Mouse (Mus musculus) retina, postnatal 1 day (tissue): ENCODE data around the gene Ubash3a.
"Not testable (repeated sequence)": the region's sequence is repeated elsewhere in the genome, so short reads cannot be mapped to it uniquely, and the experiment has no call there.

Experiments used
- DNase-seq: peaks from one replicate; pipeline ENCODE4 v3.0.0-alpha.2; 2012

The Ubash3a gene

GRCm38 (mm10) chr17:31262715-31263114 lies 55.0 kb downstream of the Ubash3a start:
- DNase-seq: no peak

- no peak for DNase-seq
Measured at GRCm38 (mm10) chr17:31263770-31264169, 56.1 kb downstream of the Ubash3a start.

GRCm38 (mm10) chr17:31264372-31264771 lies 56.7 kb downstream of the Ubash3a start:
- DNase-seq: no peak

GRCm38 (mm10) chr17:31265171-31265572 lies 57.5 kb downstream of the Ubash3a start:
- no peak for DNase-seq

- DNase-seq: no peak
Measured at GRCm38 (mm10) chr17:31265831-31266230, 58.2 kb downstream of the Ubash3a start.

- no peak for DNase-seq
Measured at GRCm38 (mm10) chr17:31266321-31266950, 58.8 kb downstream of the Ubash3a start.

- no peak for DNase-seq
Measured at GRCm38 (mm10) chr17:31267138-31267537, 59.5 kb downstream of the Ubash3a start.

- DNase-seq: no peak
Measured at GRCm38 (mm10) chr17:31267603-31268002, 59.9 kb downstream of the Ubash3a start.

- DNase-seq: no peak
Measured at GRCm38 (mm10) chr17:31268016-31268415, 60.3 kb downstream of the Ubash3a start.

- no peak for DNase-seq
Measured at GRCm38 (mm10) chr17:31269761-31270160, 62.1 kb downstream of the Ubash3a start.

GRCm38 (mm10) chr17:31270246-31270645 lies 62.6 kb downstream of the Ubash3a start:
- DNase-seq: no peak

- not testable (repeated sequence) for DNase-seq
Measured at GRCm38 (mm10) chr17:31270736-31271135, 63.1 kb downstream of the Ubash3a start.

- no peak for DNase-seq
Measured at GRCm38 (mm10) chr17:31271136-31271851, 63.6 kb downstream of the Ubash3a start.

GRCm38 (mm10) chr17:31272416-31273165 lies 64.9 kb downstream of the Ubash3a start:
- no peak for DNase-seq

GRCm38 (mm10) chr17:31273631-31274030 lies 66.0 kb downstream of the Ubash3a start:
- DNase-seq: no peak

- DNase-seq: no peak
Measured at GRCm38 (mm10) chr17:31275181-31275580, 67.5 kb downstream of the Ubash3a start.

GRCm38 (mm10) chr17:31276207-31276921 lies 68.7 kb downstream of the Ubash3a start:
- no peak for DNase-seq

GRCm38 (mm10) chr17:31276922-31277918 lies 69.5 kb downstream of the Ubash3a start, which contains the start of gene Rsph1:
Gene Rsph1 (minus strand): TSS chr17:31277383.
- peak; percentile 97 for DNase-seq

GRCm38 (mm10) chr17:31277931-31278330 lies 70.3 kb downstream of the Ubash3a start:
- DNase-seq: no peak

GRCm38 (mm10) chr17:31279541-31279940 lies 71.9 kb downstream of the Ubash3a start:
- no peak for DNase-seq

GRCm38 (mm10) chr17:31280269-31280668 lies 72.6 kb downstream of the Ubash3a start:
- no peak for DNase-seq
